Mouse (Mus musculus): ENCODE results near the gene Myom1.

The Myom1 gene

DNA sequence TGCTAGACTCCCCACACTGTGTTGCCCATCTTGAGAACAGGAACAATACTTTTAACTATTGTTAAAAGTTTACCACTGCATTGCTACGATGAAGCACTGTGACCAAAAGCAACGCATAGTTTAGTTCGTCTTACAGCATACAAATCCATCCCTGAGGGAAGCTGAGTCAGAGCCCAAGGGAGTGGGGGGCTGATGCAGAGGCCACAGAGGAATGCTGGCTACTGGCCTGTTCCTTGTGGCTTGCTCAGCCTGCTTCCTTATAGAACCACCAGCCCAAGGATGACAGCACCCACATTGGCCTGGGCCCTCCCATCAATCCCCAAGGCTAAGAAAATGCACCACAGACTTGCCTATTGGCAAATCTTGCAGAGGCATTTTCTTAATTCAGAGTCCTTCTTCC, 56.8 kb downstream of the Myom1 start:
- no peak for DNase-seq (ENCODE audit: low read depth, low spot score)

DNA sequence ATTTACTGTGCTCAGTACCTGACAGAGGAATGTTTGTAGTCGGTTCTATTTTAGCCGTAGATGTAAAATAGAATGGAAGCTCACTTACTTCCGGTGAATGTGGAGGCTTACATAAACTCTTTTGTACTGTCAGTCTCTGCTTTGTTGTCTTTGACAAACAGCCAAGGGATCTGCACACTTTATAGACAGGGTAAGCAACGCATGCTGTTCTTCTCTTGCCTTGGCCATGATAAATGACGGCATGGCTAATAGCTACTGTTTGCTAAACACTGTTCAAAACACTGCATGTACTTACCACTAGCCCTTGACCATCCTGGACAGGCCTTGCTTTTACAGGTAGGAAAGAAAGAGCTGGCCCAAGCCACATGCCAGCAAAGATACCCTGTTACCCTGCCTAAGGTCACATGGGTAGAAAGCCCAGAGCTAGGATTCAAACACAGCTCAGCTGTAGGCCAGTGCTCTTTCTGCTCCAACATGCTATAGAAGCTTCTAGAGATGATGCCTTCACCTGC, 59.7 kb downstream of the Myom1 start:
- no peak for DNase-seq (ENCODE audit: low read depth, low spot score)

DNA sequence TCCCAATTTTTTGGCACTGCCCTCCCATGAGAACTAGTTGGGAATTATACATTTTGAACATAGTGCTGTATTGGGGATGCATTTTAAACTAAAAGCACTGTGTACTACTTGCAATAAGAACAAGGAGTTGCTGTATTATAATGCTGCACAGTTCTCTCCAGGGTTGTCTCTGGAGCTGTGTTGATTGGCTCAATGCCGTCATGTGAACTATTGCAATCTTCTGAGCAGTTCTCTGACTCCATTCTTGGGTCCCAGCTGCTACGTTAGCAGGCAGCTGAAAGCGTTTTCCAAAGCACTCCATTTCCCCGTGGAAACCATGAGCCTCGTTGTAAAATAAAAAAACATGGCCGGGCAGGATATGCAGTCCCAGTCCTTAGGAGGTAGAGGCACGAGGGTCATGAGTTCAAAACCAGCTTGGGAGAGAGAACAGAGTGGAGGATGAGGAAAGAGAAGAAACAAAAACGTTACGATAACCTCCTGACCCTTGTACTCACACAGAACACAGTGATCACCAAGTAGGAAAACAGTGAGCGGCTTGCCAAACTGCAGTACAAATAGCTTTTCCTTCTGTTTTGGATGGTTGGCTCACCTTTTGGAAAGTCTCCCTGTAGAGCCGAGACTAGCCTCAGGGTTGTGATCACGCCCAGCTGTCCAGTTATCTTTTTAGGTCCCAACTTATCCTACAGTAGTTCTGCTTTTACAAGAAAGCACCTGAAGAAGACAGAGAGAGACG, 60.6 kb downstream of the Myom1 start:
- DNase-seq (ENCODE audit: low read depth, low spot score): no peak

DNA sequence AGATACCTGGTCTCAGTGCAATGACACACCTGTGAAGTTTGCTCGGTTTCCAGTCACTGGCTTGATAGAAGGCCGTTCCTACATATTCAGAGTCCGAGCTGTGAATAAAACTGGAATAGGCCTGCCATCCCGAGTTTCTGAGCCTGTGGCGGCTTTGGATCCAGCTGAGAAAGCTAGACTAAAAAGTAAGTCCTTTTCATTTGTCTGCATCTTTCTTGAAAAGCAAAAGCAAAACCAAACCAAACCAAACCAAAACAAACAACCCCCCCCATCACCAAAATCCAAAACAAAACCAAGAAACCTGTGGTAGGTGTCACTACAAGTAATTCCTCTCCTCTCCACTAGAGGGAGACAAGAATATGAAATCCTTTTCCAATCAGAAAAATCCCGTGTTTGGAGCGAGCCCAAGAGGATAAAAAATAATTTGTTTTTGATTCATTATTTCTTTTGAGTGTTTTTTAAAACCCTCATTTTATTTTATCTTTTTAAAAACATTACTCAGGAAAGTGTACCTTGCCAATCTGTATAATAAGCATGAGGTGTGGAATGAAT, 62.1 kb downstream of the Myom1 start:
- peak; percentile 28 for DNase-seq (ENCODE audit: low read depth, low spot score)

DNA sequence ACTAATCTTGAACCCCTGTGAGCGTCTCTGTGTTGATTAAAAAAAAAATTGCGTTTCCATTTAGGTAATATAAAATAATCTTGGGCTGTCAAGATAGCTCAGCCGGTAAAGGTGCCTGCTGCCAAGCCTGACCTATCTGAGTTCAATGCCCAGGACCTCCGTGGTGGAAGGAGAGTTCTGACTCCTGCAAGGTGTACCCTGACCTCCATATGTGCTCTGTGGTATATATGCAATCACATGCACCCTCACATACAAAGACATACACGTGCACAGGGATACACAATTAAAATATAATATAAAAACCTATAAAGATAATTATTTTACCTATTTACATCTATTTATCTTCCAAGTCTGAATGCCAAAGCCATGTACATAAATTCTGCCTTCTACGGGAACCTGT, 62.7 kb downstream of the Myom1 start:
- DNase-seq (ENCODE audit: low read depth, low spot score): no peak

DNA sequence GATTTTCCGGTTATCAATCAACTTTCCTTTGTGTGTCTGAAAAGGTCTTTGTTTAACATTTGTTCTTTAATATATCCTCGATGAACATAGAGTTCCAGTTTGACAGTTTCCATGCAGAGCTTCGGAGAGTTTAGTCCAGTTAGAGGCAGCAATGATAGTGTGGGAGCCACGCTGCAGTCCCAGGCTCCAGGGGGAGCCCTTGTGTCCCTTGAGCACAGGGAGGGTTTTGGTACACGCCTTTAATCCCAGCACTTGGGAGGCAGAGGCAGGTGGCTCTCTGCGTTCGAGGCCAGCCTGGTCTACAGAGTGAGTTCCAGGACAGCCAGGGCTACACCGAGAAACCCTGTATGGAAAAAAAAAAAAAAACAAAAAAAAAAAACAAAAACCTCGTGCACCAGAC, 66.7 kb downstream of the Myom1 start:
- DNase-seq (ENCODE audit: low read depth, low spot score): no peak

DNA sequence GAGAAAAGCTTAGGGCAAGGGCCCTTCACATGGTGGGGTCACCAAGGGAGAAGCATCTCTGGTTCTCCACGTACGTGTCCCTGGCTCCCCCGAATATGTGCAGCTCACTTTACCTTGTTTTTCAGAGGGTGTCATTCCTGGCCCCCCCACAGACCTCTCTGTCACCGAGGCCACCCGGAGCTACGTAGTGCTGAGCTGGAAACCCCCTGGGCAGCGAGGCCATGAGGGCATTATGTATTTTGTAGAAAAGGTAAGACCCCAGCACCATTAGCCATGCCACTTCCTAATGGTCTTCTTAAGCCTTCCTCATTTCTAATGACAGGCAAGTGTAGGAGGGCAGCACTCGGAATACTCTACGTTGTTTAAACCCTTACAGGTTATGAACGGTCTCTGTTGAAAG, 69.5 kb downstream of the Myom1 start:
- no peak for DNase-seq (ENCODE audit: low read depth, low spot score)

DNA sequence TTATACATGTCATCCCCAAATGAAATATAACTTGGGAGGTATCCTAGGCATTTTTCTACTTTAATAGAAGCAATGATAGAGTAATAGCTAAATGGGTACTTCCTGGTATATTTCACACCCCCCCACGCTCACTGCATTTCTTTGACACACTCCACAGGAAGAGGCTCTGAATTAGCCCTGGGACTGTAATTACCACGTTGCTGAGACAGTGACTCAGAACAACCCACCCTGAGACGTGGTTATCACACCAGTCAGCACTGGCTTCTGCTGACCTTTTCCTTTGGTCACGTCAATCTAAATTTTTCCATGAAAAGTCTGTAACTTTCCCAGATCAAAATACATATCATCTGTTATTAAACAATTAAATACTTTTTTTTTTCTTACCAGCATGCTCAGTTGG, 72.0 kb downstream of the Myom1 start:
- DNase-seq (ENCODE audit: low read depth, low spot score): no peak

DNA sequence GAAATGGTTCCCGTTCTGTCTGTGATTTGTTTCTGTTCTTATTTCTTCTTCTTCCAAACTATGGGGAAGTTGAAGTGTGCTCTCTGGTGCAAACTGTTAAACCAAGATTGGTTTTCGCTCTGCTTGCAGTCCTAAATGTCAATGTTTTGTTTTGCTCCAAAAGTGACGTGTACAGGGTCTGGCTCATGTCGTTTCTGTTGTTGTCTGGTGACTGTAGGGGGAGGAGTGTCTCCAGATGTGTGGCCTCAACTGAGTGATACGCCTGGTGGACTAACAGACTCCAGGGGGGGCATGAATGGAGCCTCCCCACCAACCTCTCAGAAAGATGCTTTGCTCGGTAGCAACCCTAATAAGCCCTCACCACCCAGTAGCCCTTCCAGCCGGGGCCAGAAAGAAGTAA, 79.6 kb downstream of the Myom1 start:
- DNase-seq (ENCODE audit: low read depth, low spot score): no peak

DNA sequence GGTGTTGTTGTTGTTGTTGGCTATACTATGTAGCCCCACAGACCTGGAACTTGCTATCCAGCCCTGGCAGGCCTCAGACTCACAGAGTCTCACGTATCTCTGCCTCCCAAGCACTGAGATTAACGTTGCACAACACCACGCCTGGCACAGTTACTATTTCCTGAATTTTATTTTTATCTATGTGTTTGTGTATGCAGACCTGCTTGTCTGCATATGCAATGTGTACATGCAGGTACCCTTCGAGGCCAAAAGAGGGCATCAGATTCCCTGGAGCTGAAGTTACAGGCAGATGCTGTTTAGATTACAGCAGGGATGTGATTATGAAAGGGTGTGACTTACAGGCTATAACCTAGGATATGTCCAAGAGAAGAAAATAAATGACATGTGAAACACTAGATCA, 84.5 kb downstream of the Myom1 start:
- no peak for DNase-seq (ENCODE audit: low read depth, low spot score)

DNA sequence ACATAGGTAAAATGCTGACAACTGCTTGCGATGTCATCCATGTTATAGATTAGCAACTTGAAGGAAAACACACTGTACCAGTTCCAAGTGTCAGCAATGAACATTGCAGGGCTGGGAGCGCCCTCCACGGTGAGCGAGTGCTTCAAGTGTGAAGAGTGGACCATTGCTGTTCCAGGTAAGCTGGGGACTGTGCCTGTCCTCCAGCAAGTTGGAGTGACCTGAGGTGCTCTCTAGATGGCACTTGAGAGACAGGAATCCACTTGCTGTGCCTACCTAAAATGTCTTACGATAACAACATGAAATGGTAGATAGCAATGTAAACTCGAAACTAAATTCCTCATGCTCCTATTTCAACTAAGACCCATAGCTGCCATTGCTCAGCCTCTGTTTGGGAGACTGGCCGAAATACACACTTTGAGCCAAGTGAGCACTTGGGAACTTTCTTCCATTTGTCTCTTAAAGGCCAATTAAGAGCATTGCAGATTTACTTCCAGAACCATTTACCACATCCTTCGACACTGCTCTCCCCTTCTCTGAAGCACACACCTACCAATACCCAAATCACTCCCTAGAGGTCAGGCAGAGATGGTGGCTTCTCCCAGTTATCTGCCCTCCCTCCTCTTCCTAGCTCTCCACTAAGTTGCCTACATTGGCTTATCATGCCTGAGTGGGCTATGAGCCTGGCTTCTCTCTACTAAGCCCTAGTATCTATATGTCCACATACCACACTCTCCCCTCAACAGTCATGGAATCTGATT, 85.1 kb downstream of the Myom1 start:
- no peak for DNase-seq (ENCODE audit: low read depth, low spot score)

DNA sequence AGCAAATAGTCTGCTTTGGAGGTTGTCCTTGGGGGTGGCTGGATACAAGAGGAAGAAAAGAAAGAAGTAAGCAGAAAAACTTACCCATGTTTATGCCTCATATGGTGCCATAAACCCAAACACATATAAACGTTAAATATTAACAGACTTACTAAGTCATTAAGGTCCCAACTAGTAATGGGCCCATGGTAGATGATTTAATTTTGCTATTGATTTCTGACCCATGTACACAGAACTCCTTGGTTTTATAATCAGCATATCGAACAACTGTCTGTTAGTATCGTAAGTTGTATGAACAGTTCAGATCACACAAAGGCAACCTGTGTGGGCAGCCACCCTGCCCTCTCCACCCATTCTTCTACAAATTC, 85.7 kb downstream of the Myom1 start:
- no peak for DNase-seq (ENCODE audit: low read depth, low spot score)

DNA sequence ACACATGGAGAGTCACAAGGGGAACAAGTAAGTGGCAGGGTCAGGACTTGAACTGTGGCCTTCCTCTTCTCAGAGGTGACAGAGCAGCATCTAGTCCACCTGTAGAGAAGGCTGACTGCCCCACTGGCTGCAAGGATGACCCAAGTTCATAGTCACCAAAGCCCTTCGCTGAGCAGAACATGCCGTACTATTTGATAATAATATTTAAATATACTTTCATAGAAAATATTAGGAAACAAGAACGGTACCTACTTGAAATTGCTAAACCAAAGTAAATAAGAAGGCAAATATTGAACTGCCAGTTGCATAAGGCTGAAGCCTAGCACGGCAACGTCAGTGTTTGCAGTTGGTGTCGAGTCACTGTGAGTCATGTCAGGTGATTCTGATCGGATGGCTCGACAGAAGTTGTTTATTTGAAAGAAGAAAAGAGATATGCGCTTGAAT, 86.6 kb downstream of the Myom1 start:
- no peak for DNase-seq (ENCODE audit: low read depth, low spot score)

DNA sequence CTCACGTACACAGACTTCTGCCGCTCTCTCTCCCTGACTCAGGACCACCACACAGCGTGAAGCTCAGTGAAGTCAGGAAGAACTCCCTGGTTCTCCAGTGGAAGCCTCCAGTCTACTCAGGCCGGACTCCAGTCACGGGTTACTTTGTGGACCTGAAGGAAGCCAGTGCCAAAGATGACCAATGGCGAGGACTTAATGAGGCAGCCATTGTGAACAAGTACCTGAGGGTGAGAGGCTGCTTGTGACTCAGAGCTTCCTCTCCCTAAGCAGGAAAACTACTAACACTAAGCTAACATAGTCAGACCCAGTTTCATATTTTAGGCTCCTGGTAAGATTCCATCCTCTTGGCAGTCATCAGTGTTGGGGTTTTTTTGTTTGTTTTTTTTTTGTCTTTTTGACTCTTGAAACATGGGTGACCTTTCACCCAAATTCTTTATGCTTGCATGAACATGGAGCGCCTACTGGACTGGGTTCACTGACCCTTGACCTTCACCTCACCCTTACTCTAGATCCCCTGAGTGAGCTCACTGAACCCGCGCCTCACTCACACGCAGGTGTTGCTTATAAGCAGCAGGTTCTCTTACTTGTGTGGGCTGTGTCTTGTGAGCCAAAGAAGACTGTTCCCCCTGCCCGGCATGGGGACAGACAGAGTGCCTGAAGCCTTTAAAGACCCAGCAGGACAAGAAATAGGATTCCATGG, 87.5 kb downstream of the Myom1 start:
- DNase-seq (ENCODE audit: low read depth, low spot score): no peak

DNA sequence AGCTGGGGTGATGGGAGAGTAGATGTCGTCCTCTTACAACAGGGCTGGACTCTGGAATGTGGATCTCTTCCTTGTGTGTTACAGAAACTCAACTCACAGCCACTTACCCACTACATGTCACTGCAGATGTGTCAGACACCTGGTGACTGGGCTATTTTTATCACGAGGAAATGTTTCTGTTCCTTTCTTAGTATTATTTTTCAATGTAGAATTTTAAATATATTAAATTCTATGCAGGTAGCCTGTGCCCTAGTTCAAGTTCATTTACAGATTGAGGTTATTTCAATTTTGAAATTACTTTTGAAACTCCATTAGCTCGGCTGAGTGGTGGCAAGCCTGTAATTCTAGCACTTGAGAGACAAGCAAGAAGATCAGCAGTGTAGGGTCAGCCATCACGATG, 88.6 kb downstream of the Myom1 start:
- no peak for DNase-seq (ENCODE audit: low read depth, low spot score)

DNA sequence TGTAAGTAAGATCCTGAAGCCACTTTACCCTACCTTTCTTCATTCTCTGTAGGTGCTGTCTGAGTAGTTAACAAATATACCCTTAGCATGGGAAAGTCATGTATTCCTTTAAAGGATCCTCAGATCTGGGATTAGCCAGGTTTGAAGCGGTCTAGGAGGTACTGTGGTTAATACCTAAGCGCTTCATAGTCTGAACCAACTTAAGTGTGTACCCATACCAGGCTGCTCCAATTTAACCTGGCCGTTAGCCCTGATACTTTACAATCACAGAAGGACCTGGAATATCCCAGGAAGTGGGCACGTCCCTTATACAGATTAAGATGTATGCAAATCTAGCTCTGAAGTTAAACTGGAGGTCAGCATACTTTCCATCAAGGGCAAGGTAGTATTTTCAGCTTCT, 89.9 kb downstream of the Myom1 start:
- DNase-seq (ENCODE audit: low read depth, low spot score): no peak

DNA sequence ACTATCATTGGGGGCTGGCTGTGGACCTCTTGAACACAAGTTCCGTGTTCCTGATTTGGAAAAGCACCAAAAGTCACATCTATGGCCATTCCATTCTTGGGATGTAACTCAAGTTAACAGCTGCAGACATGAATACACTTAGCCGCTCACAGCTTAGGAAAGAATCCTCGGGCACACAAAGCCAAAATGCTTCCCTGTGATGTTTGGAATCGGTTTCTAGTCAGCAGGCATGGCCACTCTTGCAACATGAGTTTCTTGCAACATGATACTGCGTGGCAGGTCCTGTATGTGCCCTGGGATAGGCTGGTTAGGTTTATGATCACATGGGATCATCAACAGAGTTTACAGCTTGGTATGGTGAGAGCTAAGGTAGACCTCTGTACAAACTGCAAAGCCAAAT, 91.4 kb downstream of the Myom1 start:
- DNase-seq (ENCODE audit: low read depth, low spot score): no peak

DNA sequence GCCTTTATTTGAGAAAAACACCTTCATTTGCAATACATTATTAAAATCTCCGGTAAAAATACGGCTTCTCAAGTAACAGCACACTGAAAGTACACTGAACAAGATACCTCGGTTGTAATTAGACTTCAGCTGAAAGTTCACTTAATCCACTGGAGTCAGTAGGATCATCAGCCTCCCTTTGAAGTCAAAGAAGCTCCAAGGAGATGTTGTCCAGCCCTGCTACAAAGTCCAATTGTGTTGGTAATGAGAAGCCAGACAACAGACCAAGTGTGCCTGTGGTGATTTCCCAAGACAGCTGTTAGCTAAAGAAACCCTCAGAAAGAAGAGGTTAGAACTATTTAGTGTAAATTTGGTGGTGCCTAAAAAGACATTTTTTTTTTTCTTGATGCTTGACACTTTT, 92.0 kb downstream of the Myom1 start:
- DNase-seq (ENCODE audit: low read depth, low spot score): no peak

DNA sequence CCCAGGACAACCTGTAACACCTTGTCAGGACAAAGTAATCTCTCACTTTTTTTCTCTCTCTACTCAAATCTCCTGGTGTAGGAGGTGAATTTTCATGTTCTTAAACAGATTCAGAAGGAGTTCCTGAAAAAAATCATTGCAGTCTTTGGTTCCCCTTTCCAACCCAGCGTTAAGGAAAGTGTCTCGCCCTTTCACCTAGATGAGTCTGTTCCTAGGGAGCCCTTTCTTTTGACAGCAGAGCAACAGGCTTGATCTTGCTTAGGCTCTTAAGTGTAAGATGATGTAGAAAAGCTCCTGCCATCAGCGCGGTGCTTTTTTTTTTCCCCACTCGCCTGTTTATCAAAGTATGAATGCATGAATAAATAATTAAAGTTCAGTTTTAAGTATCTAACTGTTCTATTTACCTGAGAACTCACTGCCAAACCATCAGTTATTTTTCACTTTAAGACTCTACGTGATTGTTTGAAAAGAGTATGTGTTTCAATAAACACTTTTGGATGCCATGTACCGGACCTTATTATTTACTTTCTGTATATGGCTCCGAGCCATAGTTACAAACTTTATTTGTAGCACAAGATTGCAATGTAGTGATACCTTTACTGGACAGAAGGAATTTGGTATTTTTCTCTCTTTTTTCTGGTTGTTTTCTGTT, 94.2 kb downstream of the Myom1 start:
- no peak for DNase-seq (ENCODE audit: low read depth, low spot score)

DNA sequence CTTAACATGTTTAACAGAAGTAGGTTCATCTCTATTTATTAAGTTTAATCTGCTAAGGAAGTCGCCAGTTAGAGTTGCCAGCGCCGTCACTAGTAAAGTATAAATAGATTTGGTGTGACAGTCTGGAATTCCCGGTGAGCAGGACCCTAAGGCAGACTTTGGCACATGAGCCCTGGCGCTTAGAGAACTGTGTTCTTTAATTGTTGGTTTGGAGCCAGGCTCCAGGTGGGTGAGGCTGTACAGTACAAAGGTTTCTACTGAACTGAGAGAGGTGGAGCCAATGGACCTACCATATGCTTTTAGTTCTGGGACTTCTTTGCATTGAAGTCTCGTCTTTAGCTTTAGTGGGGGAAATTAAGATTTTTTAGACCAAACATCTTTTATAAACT, 94.8 kb downstream of the Myom1 start:
- no peak for DNase-seq (ENCODE audit: low read depth, low spot score)

DNA sequence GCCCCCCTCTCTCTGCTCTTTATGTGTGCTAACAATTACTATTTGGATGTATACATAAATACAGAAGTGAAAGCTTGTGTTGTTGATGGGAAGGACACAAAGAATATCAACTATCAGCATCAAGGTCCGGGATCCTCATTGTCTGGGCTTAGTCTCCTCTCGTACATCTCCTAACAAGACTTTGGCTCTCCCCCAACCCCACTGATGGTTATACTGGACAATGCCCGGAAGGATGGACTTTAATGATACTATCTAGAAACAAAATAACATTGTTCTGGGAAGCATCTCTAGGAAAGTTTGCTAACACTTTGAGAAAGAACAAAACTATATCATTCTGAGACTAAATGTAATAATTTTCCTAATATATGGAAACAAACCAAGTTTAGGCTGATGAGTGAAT, 96.2 kb downstream of the Myom1 start:
- DNase-seq (ENCODE audit: low read depth, low spot score): no peak

All from retina, adult 2 months (tissue).